Comparison of ENCODE assay signal across 9 mouse cellular contexts in the genomic region with DNA sequence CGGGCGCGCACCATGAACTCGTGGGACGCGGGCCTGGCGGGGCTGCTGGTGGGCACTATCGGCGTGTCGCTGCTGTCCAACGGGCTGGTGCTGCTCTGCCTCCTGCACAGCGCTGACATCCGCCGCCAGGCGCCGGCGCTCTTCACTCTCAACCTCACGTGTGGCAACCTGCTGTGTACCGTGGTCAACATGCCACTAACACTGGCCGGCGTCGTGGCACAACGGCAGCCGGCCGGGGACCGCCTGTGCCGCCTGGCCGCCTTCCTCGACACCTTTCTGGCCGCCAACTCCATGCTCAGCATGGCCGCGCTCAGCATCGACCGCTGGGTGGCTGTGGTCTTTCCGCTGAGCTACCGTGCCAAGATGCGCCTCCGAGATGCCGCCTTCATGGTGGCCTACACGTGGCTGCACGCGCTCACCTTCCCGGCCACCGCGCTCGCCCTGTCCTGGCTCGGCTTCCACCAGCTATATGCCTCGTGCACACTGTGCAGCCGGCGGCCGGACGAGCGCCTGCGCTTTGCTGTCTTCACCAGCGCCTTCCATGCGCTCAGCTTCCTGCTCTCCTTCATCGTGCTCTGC. TPM values are rescaled to one million over a fixed set of nuclear protein-coding genes. Genes with fewer than 3 reads are reported as not detected.
A peak's percentile ranks its signal among the peaks of the same experiment; 100 is the strongest.
DNase-seq lines count a peak whose midpoint lies in the region; ATAC-seq lines count a peak whose summit lies in the region.
"Had no signal": no experiment of that assay in that cellular context is flagged by ENCODE, and none has a peak within 500 bp of the region (broad histone marks: within the 10 kb centered on the region; RNA-seq: fewer than 3 reads in every experiment).

No protein-coding gene starts in this region.

- no peaks in the 10 kb centered on the region for H3K36me3 ChIP-seq in heart, embryonic 11.5 days (ENCODE audit: control insufficient read depth, insufficient read depth, low read length)
- no peaks in the 10 kb centered on the region for H3K36me3 ChIP-seq in hindbrain, embryonic 16.5 days (ENCODE audit: control insufficient read depth, insufficient read depth, low read length)
- H3K36me3 ChIP-seq in midbrain, embryonic 16.5 days (ENCODE audit: control insufficient read depth, insufficient read depth, low read length) = no peaks in the 10 kb centered on the region

- peak overlapping the region; percentile 44 for H3K4me2 ChIP-seq in heart, embryonic 11.5 days
- peak overlapping the region; percentile 72 for H3K4me2 ChIP-seq in hindbrain, embryonic 16.5 days (ENCODE audit: low read length)
- H3K4me2 ChIP-seq in midbrain, embryonic 16.5 days (ENCODE audit: low read length) = peak overlapping the region; percentile 77

- WGBS in heart, embryonic 11.5 days (ENCODE audit: insufficient replicate concordance) = 6% methylated on average over 57 of the region's 57 CpGs
- WGBS in hindbrain, embryonic 16.5 days = 7% methylated on average over 51 of the region's 57 CpGs
- WGBS in midbrain, embryonic 16.5 days = 4% methylated on average over 57 of the region's 57 CpGs

- DNase-seq in heart, adult 18-20 months = no peak
- peak; percentile 71 for DNase-seq in embryo, embryonic 10 days (ENCODE audit: low spot score)
- no peak for DNase-seq in adipocyte (ENCODE audit: low spot score)
- DNase-seq in lung, postnatal 10 days = no peak
- DNase-seq in heart, adult 9 months (ENCODE audit: low spot score in 2 of 2) = no peak

- no peak overlapping the region for H3K27ac ChIP-seq in heart, embryonic 11.5 days (ENCODE audit: low read depth, low read length)
- peak overlapping the region; percentile 86 for H3K27ac ChIP-seq in hindbrain, embryonic 16.5 days (ENCODE audit: low read depth, low read length)
- H3K27ac ChIP-seq in midbrain, embryonic 16.5 days (ENCODE audit: low read length) = peak overlapping the region; percentile 91

- H3K27me3 ChIP-seq in heart, embryonic 11.5 days (ENCODE audit: control insufficient read depth, insufficient read depth, low read length) = peaks cover 45% of the 10 kb centered on the region
- peaks cover 13% of the 10 kb centered on the region for H3K27me3 ChIP-seq in hindbrain, embryonic 16.5 days (replicated peaks; ENCODE audit: control insufficient read depth, insufficient read depth, low read length)
- H3K27me3 ChIP-seq in midbrain, embryonic 16.5 days (ENCODE audit: control insufficient read depth, insufficient read depth, low read depth, low read length) = peaks cover 3% of the 10 kb centered on the region; the same call in 1 of the 2 replicates

- no peak overlapping the region for H3K9ac ChIP-seq in heart, embryonic 11.5 days (ENCODE audit: low read depth, low read length)
- peak overlapping the region; percentile 85 for H3K9ac ChIP-seq in hindbrain, embryonic 16.5 days (ENCODE audit: low read depth, low read length)
- H3K9ac ChIP-seq in midbrain, embryonic 16.5 days (ENCODE audit: low read depth, low read length) = peak overlapping the region; percentile 90

- no peaks in the 10 kb centered on the region for H3K4me1 ChIP-seq in heart, embryonic 11.5 days (ENCODE audit: control insufficient read depth, insufficient read depth, low read length)
- H3K4me1 ChIP-seq in hindbrain, embryonic 16.5 days (ENCODE audit: control insufficient read depth, insufficient read depth, low read depth, low read length) = peaks cover 21% of the 10 kb centered on the region
- peaks cover 28% of the 10 kb centered on the region for H3K4me1 ChIP-seq in midbrain, embryonic 16.5 days (ENCODE audit: control insufficient read depth, insufficient read depth, low read length)

- no peak for ATAC-seq in heart, embryonic 11.5 days (replicated peaks; ENCODE audit: insufficient number of reproducible peaks, low FRiP score, low TSS enrichment)
- peak; percentile 67 for ATAC-seq in hindbrain, embryonic 16.5 days
- peak; percentile 61 for ATAC-seq in midbrain, embryonic 16.5 days

- H3K9me3 ChIP-seq in heart, embryonic 11.5 days (replicated peaks; ENCODE audit: control insufficient read depth, low read length) = no peaks in the 10 kb centered on the region
- H3K9me3 ChIP-seq in hindbrain, embryonic 16.5 days (ENCODE audit: control insufficient read depth, low read length) = no peaks in the 10 kb centered on the region
- H3K9me3 ChIP-seq in midbrain, embryonic 16.5 days (replicated peaks; ENCODE audit: control insufficient read depth, low read length, poor library complexity, severe bottlenecking) = no peaks in the 10 kb centered on the region

- H3K4me3 ChIP-seq in heart, embryonic 11.5 days (ENCODE audit: low read depth, low read length) = peak overlapping the region; percentile 2; the same call in 1 of the 2 replicates
- peak overlapping the region; percentile 65 for H3K4me3 ChIP-seq in hindbrain, embryonic 16.5 days (ENCODE audit: low read length)
- H3K4me3 ChIP-seq in midbrain, embryonic 16.5 days (ENCODE audit: low read depth, low read length) = peak overlapping the region; percentile 72

RNA-seq across cellular contexts. Expression of a gene that starts 0.7 kb away (rescaled TPM):
- polyA plus RNA-seq in heart, embryonic 11.5 days (2014; fragmentation: Nextera tagmentation; extraction: Ambion mirVana) = not detected in 2 replicates
- total RNA-seq in heart, adult 18-20 months (2021) = not detected
- polyA plus RNA-seq in hindbrain, embryonic 16.5 days (2015; fragmentation: Nextera tagmentation; extraction: Ambion mirVana) = 2.2 and 2.5 TPM in 2 replicates
- 3.0 and 3.4 TPM in 2 replicates for polyA plus RNA-seq in midbrain, embryonic 16.5 days (2015; fragmentation: Nextera tagmentation; extraction: Ambion mirVana)
- polyA plus RNA-seq: lung, embryonic 16.5 days had no signal

Comparison
In these comparisons a context has a peak if more than half of its experiments do, and no peak if none do; other contexts are left out.
1. H3K4me3 ChIP-seq: peak in every context shown above with its lines; median percentile 72 in midbrain, embryonic 16.5 days; 65 in hindbrain, embryonic 16.5 days; 2 in heart, embryonic 11.5 days.